Mouse (Mus musculus) testis, adult 2 months (tissue): ENCODE measurements at regions not wholly inside any gene's neighbourhood (a gene's known extent, or its start where the extent isn't known, plus 50 kb on each side); places are given as distances from the start of the nearest gene placed in this dataset.

Source experiments
- H3K27ac ChIP-seq: fragments of 200-500 bp; 2 replicates; pipeline ENCODE4 v1.5.1; 2012; ENCODE audit warnings: low read depth, low read length; ENCODE audit not compliant: control insufficient read depth, insufficient read depth
- H3K27me3 ChIP-seq: fragments of 200-500 bp; 2 replicates; pipeline ENCODE4 v1.6.1; 2012; ENCODE audit warnings: mild to moderate bottlenecking, low read length, moderate library complexity; ENCODE audit not compliant: control insufficient read depth, insufficient read depth
- H3K36me3 ChIP-seq: fragments of 200-500 bp; 2 replicates; pipeline ENCODE4 v1.6.1; 2012; ENCODE audit warnings: mild to moderate bottlenecking, low read length; ENCODE audit not compliant: control insufficient read depth, insufficient read depth
- H3K4me1 ChIP-seq: fragments of 200-500 bp; 2 replicates; pipeline ENCODE4 v1.6.1; 2012; ENCODE audit warnings: low read length; ENCODE audit not compliant: control insufficient read depth, insufficient read depth
- H3K4me3 ChIP-seq: fragments of 200-500 bp; 2 replicates; pipeline ENCODE4 v1.5.1; 2012; ENCODE audit warnings: low read depth, mild to moderate bottlenecking, low read length, moderate library complexity, mixed read lengths; ENCODE audit not compliant: control insufficient read depth
- CTCF ChIP-seq: fragments of 200-500 bp; IDR thresholded peaks from 2 replicates; pipeline ENCODE4 v1.5.1; 2012; ENCODE audit warnings: low read depth, mild to moderate bottlenecking, inconsistent platforms, low read length, moderate library complexity; ENCODE audit not compliant: control insufficient read depth, insufficient read depth, insufficient replicate concordance
- POLR2A ChIP-seq: fragments of 200-500 bp; IDR thresholded peaks from 2 replicates; pipeline ENCODE4 v1.6.1; 2012; ENCODE audit warnings: low read depth, mild to moderate bottlenecking, inconsistent platforms, low read length, moderate library complexity; ENCODE audit not compliant: control insufficient read depth

- H3K4me1 ChIP-seq: no peaks in the 10 kb centered on the region
- H3K27ac ChIP-seq: no peak overlapping the region
- TF ChIP-seq POLR2A: no peak
- no peaks in the 10 kb centered on the region for H3K27me3 ChIP-seq
- no peaks in the 10 kb centered on the region for H3K36me3 ChIP-seq
- H3K4me3 ChIP-seq: no peak overlapping the region
Observed at GRCm38 (mm10) chr9:47229296-47229695, 230.8 kb downstream of the Gm4791 start.

GRCm38 (mm10) chr9:47240950-47241349 is 242.4 kb downstream of the Gm4791 start:
- Histone ChIP-seq H3K36me3 (no peaks in the 10 kb centered on the region), H3K4me3 (no peak overlapping the region), H3K27me3 (no peaks in the 10 kb centered on the region), H3K4me1 (no peaks in the 10 kb centered on the region), H3K27ac (no peak overlapping the region)
- TF ChIP-seq CTCF (no peak), POLR2A (no peak)

DNA sequence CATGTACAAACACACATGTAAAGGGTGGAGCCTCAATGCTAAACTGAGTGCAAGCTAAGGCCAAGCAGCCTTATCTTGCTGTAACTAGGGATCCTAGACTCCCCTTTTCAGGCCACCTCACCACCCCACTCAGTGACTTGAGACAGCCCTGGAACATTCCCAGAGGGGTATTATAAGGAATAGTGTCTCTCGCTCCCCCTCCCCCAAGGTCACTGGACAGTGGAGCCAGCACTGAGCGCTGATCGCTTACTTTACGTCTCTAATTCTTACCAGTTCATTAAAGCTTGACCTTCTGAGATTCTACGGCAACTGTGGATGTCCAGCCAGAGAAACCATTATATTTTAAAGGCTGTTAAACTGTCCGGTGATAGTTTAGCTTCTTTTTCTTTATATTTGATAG is 243.5 kb downstream of the Gm4791 start:
- Histone ChIP-seq H3K36me3 (no peaks in the 10 kb centered on the region), H3K27ac (no peak overlapping the region), H3K27me3 (no peaks in the 10 kb centered on the region), H3K4me1 (no peaks in the 10 kb centered on the region), H3K4me3 (no peak overlapping the region)
- TF ChIP-seq CTCF: no peak
- TF ChIP-seq POLR2A: no peak

- no peak overlapping the region for H3K27ac ChIP-seq
- no peak for TF ChIP-seq POLR2A
- no peak for TF ChIP-seq CTCF
- H3K36me3 ChIP-seq: no peaks in the 10 kb centered on the region
- no peak overlapping the region for H3K4me3 ChIP-seq
- no peaks in the 10 kb centered on the region for H3K27me3 ChIP-seq
- H3K4me1 ChIP-seq: no peaks in the 10 kb centered on the region
Observed at GRCm38 (mm10) chr9:47242526-47242925, 244.0 kb downstream of the Gm4791 start.

DNA sequence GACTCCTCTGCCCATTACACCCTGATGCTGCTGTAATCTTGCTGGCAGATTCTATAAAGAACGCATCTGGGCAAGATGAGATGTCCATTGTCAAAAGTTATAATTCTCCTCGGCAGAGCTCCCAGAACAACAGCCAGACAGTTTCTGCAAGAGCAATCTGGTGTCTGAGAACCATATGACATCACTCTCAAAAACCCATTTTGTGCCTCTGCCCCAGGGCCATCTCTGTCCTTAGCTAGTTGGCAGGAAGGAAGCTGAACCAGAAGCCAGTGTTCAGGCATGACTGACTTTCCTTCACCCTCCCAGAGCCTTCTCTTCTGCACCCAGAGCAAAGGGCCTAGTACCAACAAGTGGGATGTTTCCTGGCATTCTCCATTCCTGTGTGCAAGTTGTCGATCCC is 250.5 kb downstream of the Gm4791 start:
- Histone ChIP-seq H3K4me3 (no peak overlapping the region), H3K27me3 (no peaks in the 10 kb centered on the region), H3K27ac (no peak overlapping the region), H3K4me1 (no peaks in the 10 kb centered on the region), H3K36me3 (no peaks in the 10 kb centered on the region)
- TF ChIP-seq POLR2A: no peak
- TF ChIP-seq CTCF: no peak

- TF ChIP-seq CTCF (no peak), POLR2A (no peak)
- no peaks in the 10 kb centered on the region for H3K4me1 ChIP-seq
- H3K36me3 ChIP-seq: no peaks in the 10 kb centered on the region
- H3K27ac ChIP-seq: no peak overlapping the region
- no peaks in the 10 kb centered on the region for H3K27me3 ChIP-seq
- H3K4me3 ChIP-seq: no peak overlapping the region
Observed at GRCm38 (mm10) chr9:47251160-47251559, 252.6 kb downstream of the Gm4791 start.

DNA sequence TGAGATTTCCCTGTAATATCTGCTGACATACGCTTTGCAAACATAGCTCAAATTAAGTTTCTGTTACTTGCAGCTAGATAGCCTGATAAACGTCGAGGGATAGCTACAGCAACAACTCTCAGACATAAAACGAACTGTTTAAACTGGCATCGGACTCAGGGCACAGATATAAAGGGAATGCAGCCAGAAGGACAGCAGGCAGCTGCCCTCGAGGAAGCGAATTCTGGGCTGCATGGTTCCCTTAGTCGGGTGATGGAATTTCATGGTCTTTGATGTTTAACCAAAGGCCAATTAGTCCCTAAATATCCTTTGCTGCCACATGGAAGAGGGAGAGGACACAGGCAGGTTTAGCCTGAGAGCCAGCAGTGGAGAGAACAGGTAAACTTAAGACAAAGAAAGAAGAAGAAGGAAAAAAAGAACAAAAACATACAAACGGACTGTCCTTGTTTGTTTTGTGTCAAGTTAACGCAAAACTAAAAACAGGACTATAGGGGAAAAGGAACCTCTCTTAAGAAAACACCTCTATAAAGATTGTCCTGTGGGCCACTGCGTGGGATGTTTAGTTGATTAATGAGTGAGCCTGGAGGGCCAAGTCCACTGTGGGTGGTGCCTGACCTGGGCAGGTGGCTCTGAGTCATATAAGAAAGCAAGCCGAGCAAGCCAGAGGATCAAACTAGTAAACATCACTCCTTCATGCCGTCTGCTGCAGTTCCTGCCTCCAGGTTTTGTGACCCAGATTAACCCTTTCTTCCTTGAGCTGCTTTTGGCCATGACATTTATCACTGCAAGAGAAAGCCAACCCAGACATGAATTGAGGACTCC is 255.5 kb downstream of the Gm4791 start:
- Histone ChIP-seq H3K4me1 (no peaks in the 10 kb centered on the region), H3K36me3 (no peaks in the 10 kb centered on the region), H3K4me3 (no peak overlapping the region), H3K27ac (no peak overlapping the region), H3K27me3 (no peaks in the 10 kb centered on the region)
- TF ChIP-seq POLR2A (no peak), CTCF (no peak)
